Mouse (Mus musculus): ENCODE results near the gene Flvcr1.

- TF ChIP-seq HCFC1 (IDR thresholded peaks at IDR 0.05; ENCODE audit: borderline replicate concordance, insufficient read depth, low read length) (no peak), MAFK (IDR thresholded peaks at IDR 0.05; ENCODE audit: insufficient read depth, low read depth, low read length) (no peak), CHD2 (IDR thresholded peaks at IDR 0.05; ENCODE audit: low read depth, low read length) (no peak)
These were observed 4.2 kb upstream of the Flvcr1 start for GRCm38 (mm10) chr1:191030182-191030581.

All from ES-E14 (cell line).